Mouse (Mus musculus) liver, adult 2 months (tissue): Measurements from ENCODE around the gene Ninj1.

Experiments
- CTCF ChIP-seq: fragments of 200-500 bp; IDR thresholded peaks from 2 replicates; pipeline ENCODE4 v1.5.1; 2011; ENCODE audit warnings: low read depth, low read length, control low read depth
- POLR2A ChIP-seq: fragments of 200-500 bp; IDR thresholded peaks from 2 replicates; pipeline ENCODE4 v1.6.1; 2011; ENCODE audit warnings: low read length, control low read depth; ENCODE audit not compliant: insufficient read depth; ENCODE audit errors: extremely low read depth

DNA sequence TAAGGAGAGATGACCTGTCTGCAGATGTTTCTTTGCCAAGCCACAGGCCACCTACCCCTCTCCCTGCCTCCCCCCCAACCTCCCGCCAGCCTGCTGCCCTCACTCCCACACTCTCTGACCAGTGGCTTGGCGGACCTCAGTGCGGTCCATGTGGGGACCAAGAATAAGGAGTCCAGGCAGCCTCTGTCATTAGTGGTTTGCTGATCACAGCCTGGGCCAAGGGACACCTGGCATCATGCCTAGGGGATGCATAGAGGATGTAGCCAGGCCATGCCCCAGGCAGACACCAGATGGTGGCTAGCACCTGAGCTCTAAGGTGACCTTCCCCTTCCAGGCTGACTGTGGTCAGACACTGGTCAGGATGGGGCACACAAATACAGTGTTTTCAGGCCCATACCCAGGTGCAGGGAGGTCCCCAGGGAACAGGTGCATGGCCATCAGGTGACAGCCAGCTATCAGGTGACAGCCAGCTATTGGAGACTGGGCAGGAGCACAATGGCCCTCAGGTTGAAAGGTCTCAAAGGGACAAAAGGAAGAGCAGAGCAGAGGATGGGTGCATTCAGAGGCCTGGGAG is 5.8 kb upstream of the Ninj1 start:
- TF ChIP-seq CTCF: no peak
- TF ChIP-seq POLR2A: no peak
